Mouse (Mus musculus): ENCODE results near the gene Scarf2.

- TF ChIP-seq POLR2A (IDR thresholded peaks at IDR 0.05; ENCODE audit: borderline replicate concordance, extremely low read depth, low read depth, low read length) (no peak), CTCF (IDR thresholded peaks at IDR 0.05; ENCODE audit: insufficient read depth, low read length) (no peak)
These were observed 31.8 kb downstream of the Scarf2 start for GRCm38 (mm10) chr16:17828867-17829266.

All from lung, adult 2 months (tissue).